Mouse (Mus musculus) lung, postnatal 0 days (tissue): ENCODE measurements at regions not wholly inside any gene's neighbourhood (a gene's known extent, or its start where the extent isn't known, plus 50 kb on each side); places are given as distances from the start of the nearest gene placed in this dataset.

Experiments
- CTCF ChIP-seq: IDR thresholded peaks from 2 replicates; pipeline ENCODE4 v1.5.1; 2016; ENCODE audit warnings: antibody characterized with exemption, mild to moderate bottlenecking
- EP300 ChIP-seq: IDR thresholded peaks from 2 replicates; pipeline ENCODE4 v1.6.1; 2016; ENCODE audit warnings: antibody characterized with exemption, mild to moderate bottlenecking, control low read depth

- TF ChIP-seq EP300: no peak
- TF ChIP-seq CTCF: no peak
Observed at GRCm38 (mm10) chr7:118004620-118005019, 111.4 kb downstream of the Rps15a start.
